Comparison of ENCODE assay signal across 7 mouse cellular contexts in the genomic region with DNA sequence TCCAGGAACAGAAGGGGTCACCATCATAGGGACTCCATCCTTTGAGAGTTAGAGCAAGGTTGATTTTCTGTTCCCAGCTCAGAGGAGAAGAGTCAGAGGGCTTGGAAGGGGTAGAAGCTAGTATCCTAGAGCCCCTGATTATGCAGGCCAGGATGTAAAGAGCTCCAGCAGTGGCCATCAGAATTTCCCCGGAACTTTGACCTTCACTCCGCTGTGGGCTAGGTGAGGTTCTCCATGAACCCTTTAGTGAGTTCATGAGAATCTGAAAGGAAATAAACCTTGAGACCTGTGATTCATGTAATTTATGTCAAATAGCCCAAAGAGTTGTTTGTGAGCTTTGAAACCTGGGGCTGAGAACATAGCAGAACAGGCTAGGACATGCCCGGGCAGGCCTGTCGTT. TPM values are rescaled to one million over a fixed set of nuclear protein-coding genes. Genes with fewer than 3 reads are reported as not detected.
DNase-seq lines count a peak whose midpoint lies in the region; ATAC-seq and TF ChIP-seq lines count a peak whose summit lies in the region.
"Not testable (repeated sequence)": the region's sequence is repeated elsewhere in the genome, so short reads cannot be mapped to it uniquely, and the experiment has no call there.

No protein-coding gene starts in this region.

- H3K4me3 ChIP-seq in embryonic facial prominence, embryonic 14.5 days (ENCODE audit: low read depth, low read length); heart, embryonic 12.5 days; heart, embryonic 16.5 days (ENCODE audit: low read length); kidney, adult 2 months (ENCODE audit: insufficient read depth, low read depth, low read length); limb, embryonic 15.5 days: not testable (repeated sequence)

- not testable (repeated sequence) for H3K4me2 ChIP-seq in embryonic facial prominence, embryonic 14.5 days (ENCODE audit: low read depth, low read length); heart, embryonic 12.5 days; heart, embryonic 16.5 days (ENCODE audit: low read depth, low read length); limb, embryonic 15.5 days

- not testable (repeated sequence) for H3K36me3 ChIP-seq in embryonic facial prominence, embryonic 14.5 days (ENCODE audit: control insufficient read depth, insufficient read depth, low read length); heart, embryonic 12.5 days; heart, embryonic 16.5 days (ENCODE audit: control insufficient read depth, insufficient read depth); kidney, adult 2 months (ENCODE audit: control insufficient read depth, insufficient read depth, low read length); limb, embryonic 15.5 days

- not testable (repeated sequence) for H3K9ac ChIP-seq in embryonic facial prominence, embryonic 14.5 days (ENCODE audit: low read depth, low read length); heart, embryonic 12.5 days; heart, embryonic 16.5 days (ENCODE audit: low read length); limb, embryonic 15.5 days

- 89% methylated on average over 4 of the region's 4 CpGs for WGBS in embryonic facial prominence, embryonic 14.5 days
- 96% methylated on average over 4 of the region's 4 CpGs for WGBS in heart, embryonic 12.5 days
- 99% methylated on average over 4 of the region's 4 CpGs for WGBS in heart, embryonic 16.5 days
- 51% methylated on average over 4 of the region's 4 CpGs for WGBS in kidney, adult 2 months
- 92% methylated on average over 4 of the region's 4 CpGs for WGBS in limb, embryonic 15.5 days

- peak; percentile 46 to 78 for DNase-seq in adrenal gland, adult (ENCODE audit: inconsistent age in 2 of 2, low spot score in 1 of 2)
- not testable (repeated sequence) for DNase-seq in embryonic facial prominence, embryonic 14.5 days (ENCODE audit: low spot score)
- peak; percentile 33 for DNase-seq in kidney, adult 2 months
- peak; percentile 28 for DNase-seq in urinary bladder, postnatal 14 days (ENCODE audit: low spot score)

- H3K27me3 ChIP-seq in embryonic facial prominence, embryonic 14.5 days (replicated peaks; ENCODE audit: control insufficient read depth, insufficient read depth, low read length); heart, embryonic 12.5 days (replicated peaks); heart, embryonic 16.5 days (ENCODE audit: control insufficient read depth, insufficient read depth, low read length); kidney, adult 2 months (replicated peaks; ENCODE audit: control insufficient read depth, insufficient read depth, low read length); limb, embryonic 15.5 days: not testable (repeated sequence)

- not testable (repeated sequence) for TF ChIP-seq CTCF in kidney, adult 2 months (conservative IDR thresholded peaks at IDR 0.05; ENCODE audit: insufficient read depth, insufficient read length, low read depth, low read length)

- H3K4me1 ChIP-seq in embryonic facial prominence, embryonic 14.5 days (ENCODE audit: control insufficient read depth, insufficient read depth, low read length), result peaks cover 15% of the 10 kb centered on the region
- peaks cover 50% of the 10 kb centered on the region for H3K4me1 ChIP-seq in heart, embryonic 12.5 days (replicated peaks)
- peaks cover 36% of the 10 kb centered on the region for H3K4me1 ChIP-seq in heart, embryonic 16.5 days (ENCODE audit: control insufficient read depth, insufficient read depth, low read length)
- H3K4me1 ChIP-seq in kidney, adult 2 months (ENCODE audit: control insufficient read depth, insufficient read depth, low read length), result not testable (repeated sequence)
- H3K4me1 ChIP-seq in limb, embryonic 15.5 days, result peaks cover 13% of the 10 kb centered on the region

- ATAC-seq in embryonic facial prominence, embryonic 14.5 days (ENCODE audit: low read depth); heart, embryonic 12.5 days (ENCODE audit: insufficient number of reproducible peaks, low FRiP score); heart, embryonic 16.5 days (replicated peaks; ENCODE audit: extremely low read depth, insufficient read depth, low FRiP score); limb, embryonic 15.5 days (ENCODE audit: insufficient number of reproducible peaks, low FRiP score, low TSS enrichment, low read depth): not testable (repeated sequence)

- peak overlapping the region; percentile 85; the same call in 1 of the 2 replicates for H3K27ac ChIP-seq in embryonic facial prominence, embryonic 14.5 days (replicated peaks; ENCODE audit: low read depth, low read length)
- H3K27ac ChIP-seq in heart, embryonic 12.5 days (ENCODE audit: poor library complexity, severe bottlenecking), result peak overlapping the region; percentile 93; the same call in 1 of the 2 replicates
- 0 out of 2 replicates have a peak overlapping the region, but pooled peaks have one; percentile 91 for H3K27ac ChIP-seq in heart, embryonic 16.5 days (ENCODE audit: low read length)
- H3K27ac ChIP-seq in kidney, adult 2 months (ENCODE audit: insufficient read depth, low read depth, low read length), result not testable (repeated sequence)
- H3K27ac ChIP-seq in limb, embryonic 15.5 days, result 0 out of 2 replicates have a peak overlapping the region, but pooled peaks have one; percentile 80

- not testable (repeated sequence) for H3K9me3 ChIP-seq in embryonic facial prominence, embryonic 14.5 days (ENCODE audit: control insufficient read depth, low read length); heart, embryonic 12.5 days (replicated peaks); heart, embryonic 16.5 days (replicated peaks; ENCODE audit: control insufficient read depth, low read length); limb, embryonic 15.5 days

- TF ChIP-seq POLR2A in kidney, adult 2 months (IDR thresholded peaks at IDR 0.05; ENCODE audit: low read depth, low read length), result not testable (repeated sequence)

RNA-seq across cellular contexts. Expression of a gene that starts 34.4 kb away (rescaled TPM):
- 297 and 305 TPM in 2 replicates for polyA plus RNA-seq in embryonic facial prominence, embryonic 14.5 days (2014; fragmentation: Nextera tagmentation; extraction: Ambion mirVana)
- 372 TPM in 2 replicates for polyA plus RNA-seq in heart, embryonic 12.5 days (2016; fragmentation: Nextera tagmentation; extraction: Ambion mirVana)
- polyA plus RNA-seq in heart, embryonic 16.5 days (2015; fragmentation: Nextera tagmentation; extraction: Ambion mirVana), result 382 and 409 TPM in 2 replicates
- polyA plus RNA-seq in kidney, adult 2 months (2012; rRNA removed), result 24.1 and 34.3 TPM in 2 replicates
- 278 and 282 TPM in 2 replicates for polyA plus RNA-seq in limb, embryonic 15.5 days (2015; fragmentation: Nextera tagmentation; extraction: Ambion mirVana)
